Mouse (Mus musculus): ENCODE measurements around the gene Ankrd23.

DNA sequence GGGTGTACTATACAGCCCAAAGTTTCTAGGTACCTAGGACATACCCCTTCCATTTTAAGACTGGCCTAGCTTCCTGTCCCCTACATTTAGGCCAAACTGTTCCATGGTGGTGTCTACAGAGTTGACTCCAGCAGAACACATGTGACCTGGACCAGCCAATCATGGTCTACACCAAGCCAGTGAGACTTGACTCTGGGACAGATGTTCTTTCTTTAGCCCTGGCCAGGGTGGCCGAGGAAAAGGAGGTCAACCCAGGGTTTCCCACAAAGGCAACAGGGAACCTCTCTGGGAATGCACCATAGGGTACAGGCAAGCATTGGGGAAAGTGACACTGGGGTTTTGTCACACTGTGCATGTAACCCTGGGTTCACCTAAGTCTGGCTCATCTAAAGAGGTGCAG is 36.0 kb upstream of the Ankrd23 start:
- TF ChIP-seq CTCF (IDR thresholded peaks at IDR 0.05; ENCODE audit: control insufficient read depth, insufficient read depth, insufficient read length) (no peak), CEBPB (IDR thresholded peaks at IDR 0.05; ENCODE audit: low read depth) (no peak), MAX (IDR thresholded peaks at IDR 0.05) (no peak), USF1 (IDR thresholded peaks at IDR 0.05; ENCODE audit: low read depth) (no peak)
